Mouse (Mus musculus) embryonic facial prominence, embryonic 10.5 days (tissue): Measurements from ENCODE around the gene Ppm1b. TPM values are rescaled to one million over a fixed set of nuclear protein-coding genes. Genes with fewer than 3 reads are reported as not detected.
A peak's percentile ranks its signal among the peaks of the same experiment; 100 is the strongest.

ENCODE experiments used
- DNase-seq: peaks from one replicate; pipeline ENCODE4 v3.0.0-alpha.2; 2017; ENCODE audit warnings: low spot score
- H3K27ac ChIP-seq: fragments of 300-500 bp; sonication (generic); replicated peaks from 2 replicates; pipeline ENCODE4 v1.5.1; 2016; ENCODE audit warnings: mild to moderate bottlenecking
- H3K27me3 ChIP-seq: fragments of 300-500 bp; sonication (generic); replicated peaks from 2 replicates; pipeline ENCODE4 v1.6.1; 2016; ENCODE audit warnings: low read depth, mild to moderate bottlenecking; ENCODE audit not compliant: poor library complexity, severe bottlenecking
- H3K36me3 ChIP-seq: fragments of 300-500 bp; sonication (generic); replicated peaks from 2 replicates; pipeline ENCODE4 v1.6.1; 2016; ENCODE audit warnings: mild to moderate bottlenecking, moderate library complexity
- H3K4me1 ChIP-seq: fragments of 300-500 bp; sonication (generic); 2 replicates; pipeline ENCODE4 v1.6.1; 2016
- H3K4me3 ChIP-seq: fragments of 300-500 bp; sonication (generic); 2 replicates; pipeline ENCODE4 v1.5.1; 2016; ENCODE audit warnings: mild to moderate bottlenecking, moderate library complexity
- H3K9me3 ChIP-seq: fragments of 300-500 bp; sonication (generic); 2 replicates; pipeline ENCODE4 v1.6.1; 2016; ENCODE audit warnings: mild to moderate bottlenecking
- WGBS: fragments of 180-500 bp; shearing (Covaris S2); methylation state at CpG from one replicate; pipeline ENCODE4 v1.1.7; 2016; 5-methylcytosine and 5-hydroxymethylcytosine counted together
- polyA plus RNA-seq: library from polyadenylated mRNA; unstranded; fragments of >200 nt; fragmentation: Nextera tagmentation; extraction: Ambion mirVana; gene quantifications from 2 replicates; pipeline ENCODE4 v1.2.1, GENCODE M21; 2016

Gene Ppm1b
- polyA plus RNA-seq, 1 experiment from 2014 or later: 63.2 TPM

DNA sequence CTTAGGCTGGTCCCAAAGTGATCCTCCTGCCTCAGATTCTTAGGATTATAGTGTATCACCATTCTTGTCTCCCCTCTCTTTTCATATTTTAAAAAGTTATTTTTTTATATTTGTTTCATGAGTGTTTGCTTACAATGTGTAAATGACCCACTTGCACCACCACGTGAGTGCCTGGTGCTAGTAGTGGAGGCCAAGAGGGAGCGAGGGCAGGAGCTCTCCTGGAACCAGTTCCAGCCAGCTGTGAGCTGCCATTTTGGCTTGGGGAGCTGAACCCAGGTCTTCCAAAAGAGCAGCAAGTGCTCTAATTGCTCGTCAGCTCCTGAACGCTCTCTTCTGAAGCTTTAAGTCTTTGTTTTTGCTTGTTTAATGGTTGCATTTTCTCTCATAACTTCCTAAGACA is 3.6 kb downstream of the Ppm1b start:
- no peaks in the 10 kb centered on the region for H3K27me3 ChIP-seq
- H3K4me3 ChIP-seq: peak overlapping the region; percentile 98; the same call in 1 of the 2 replicates
- H3K27ac ChIP-seq: no peak overlapping the region
- DNase-seq: no peak
- 73% methylated on average over 4 of the region's 4 CpGs for WGBS
- peaks cover 31% of the 10 kb centered on the region for H3K4me1 ChIP-seq
- peaks cover 9% of the 10 kb centered on the region for H3K36me3 ChIP-seq
- no peaks in the 10 kb centered on the region for H3K9me3 ChIP-seq

DNA sequence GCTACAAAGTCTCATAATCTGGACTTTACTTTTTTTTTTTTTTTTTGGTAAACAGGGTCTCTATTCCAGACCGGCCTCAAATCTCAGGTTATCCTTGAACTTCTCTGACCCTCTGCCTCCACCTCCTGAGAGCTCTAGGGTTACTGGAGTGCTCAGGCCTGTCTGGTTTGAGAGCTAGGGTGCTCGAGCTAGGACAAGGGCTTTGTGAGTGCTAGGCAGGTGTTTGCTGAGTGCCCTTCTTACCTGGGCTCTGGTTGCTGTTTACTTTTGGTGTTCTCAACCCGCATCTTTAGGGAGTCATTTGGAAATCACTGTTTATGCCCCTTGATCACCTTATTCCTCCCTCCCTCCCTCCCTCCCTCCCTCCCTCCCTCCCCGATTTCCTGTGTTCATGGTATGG is 5.5 kb downstream of the Ppm1b start:
- WGBS: 88% methylated on average over 4 of the region's 4 CpGs
- Histone ChIP-seq H3K27ac (no peak overlapping the region), H3K9me3 (no peaks in the 10 kb centered on the region), H3K4me3 (no peak overlapping the region), H3K36me3 (peaks cover 24% of the 10 kb centered on the region), H3K27me3 (no peaks in the 10 kb centered on the region), H3K4me1 (peaks cover 18% of the 10 kb centered on the region)
- no peak for DNase-seq

GRCm38 (mm10) chr17:84963651-84964050 is 7.1 kb downstream of the Ppm1b start:
- no peak overlapping the region for H3K4me3 ChIP-seq
- H3K4me1 ChIP-seq: peaks cover 21% of the 10 kb centered on the region
- no peak overlapping the region for H3K27ac ChIP-seq
- DNase-seq: no peak
- 86% methylated on average over 6 of the region's 6 CpGs for WGBS
- peaks cover 24% of the 10 kb centered on the region for H3K36me3 ChIP-seq
- no peaks in the 10 kb centered on the region for H3K9me3 ChIP-seq
- no peaks in the 10 kb centered on the region for H3K27me3 ChIP-seq

- H3K27ac ChIP-seq: no peak overlapping the region
- H3K36me3 ChIP-seq: peaks cover 24% of the 10 kb centered on the region
- H3K4me3 ChIP-seq: no peak overlapping the region
- H3K9me3 ChIP-seq: no peaks in the 10 kb centered on the region
- peaks cover 5% of the 10 kb centered on the region; the same call in 1 of the 2 replicates for H3K4me1 ChIP-seq
- no peak for DNase-seq
- WGBS: 92% methylated on average over 1 of the region's 1 CpGs
- no peaks in the 10 kb centered on the region for H3K27me3 ChIP-seq
Observed at GRCm38 (mm10) chr17:84966231-84966630, 9.7 kb downstream of the Ppm1b start.

- peaks cover 5% of the 10 kb centered on the region; the same call in 1 of the 2 replicates for H3K4me1 ChIP-seq
- 82% methylated on average over 1 of the region's 1 CpGs for WGBS
- no peaks in the 10 kb centered on the region for H3K27me3 ChIP-seq
- H3K4me3 ChIP-seq: no peak overlapping the region
- H3K9me3 ChIP-seq: no peaks in the 10 kb centered on the region
- DNase-seq: no peak
- H3K27ac ChIP-seq: no peak overlapping the region
- H3K36me3 ChIP-seq: peaks cover 23% of the 10 kb centered on the region
Observed at GRCm38 (mm10) chr17:84967045-84967444, 10.5 kb downstream of the Ppm1b start.

DNA sequence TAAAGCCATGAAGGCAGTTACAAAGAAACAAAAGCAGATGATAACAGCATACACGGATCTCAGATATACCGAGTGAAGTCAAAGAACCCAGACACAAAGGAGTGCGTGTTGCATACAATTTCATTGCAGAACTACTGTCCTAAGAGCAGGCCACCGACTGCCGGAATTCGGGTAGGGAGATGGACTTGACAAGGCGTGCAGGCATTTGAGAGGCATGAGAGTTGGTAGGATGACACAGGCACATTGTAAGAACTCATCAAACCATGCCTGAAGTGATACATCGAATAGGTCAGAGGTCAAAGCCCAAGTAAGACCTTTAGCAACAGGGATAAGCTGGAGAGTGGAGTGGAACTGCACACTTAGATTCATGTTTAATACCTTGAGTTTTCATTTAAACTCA is 13.4 kb downstream of the Ppm1b start:
- no peak overlapping the region for H3K4me3 ChIP-seq
- 73% methylated on average over 8 of the region's 8 CpGs for WGBS
- peaks cover 5% of the 10 kb centered on the region; the same call in 1 of the 2 replicates for H3K4me1 ChIP-seq
- no peaks in the 10 kb centered on the region for H3K27me3 ChIP-seq
- no peak overlapping the region for H3K27ac ChIP-seq
- no peaks in the 10 kb centered on the region for H3K9me3 ChIP-seq
- no peak for DNase-seq
- peaks cover 21% of the 10 kb centered on the region for H3K36me3 ChIP-seq

DNA sequence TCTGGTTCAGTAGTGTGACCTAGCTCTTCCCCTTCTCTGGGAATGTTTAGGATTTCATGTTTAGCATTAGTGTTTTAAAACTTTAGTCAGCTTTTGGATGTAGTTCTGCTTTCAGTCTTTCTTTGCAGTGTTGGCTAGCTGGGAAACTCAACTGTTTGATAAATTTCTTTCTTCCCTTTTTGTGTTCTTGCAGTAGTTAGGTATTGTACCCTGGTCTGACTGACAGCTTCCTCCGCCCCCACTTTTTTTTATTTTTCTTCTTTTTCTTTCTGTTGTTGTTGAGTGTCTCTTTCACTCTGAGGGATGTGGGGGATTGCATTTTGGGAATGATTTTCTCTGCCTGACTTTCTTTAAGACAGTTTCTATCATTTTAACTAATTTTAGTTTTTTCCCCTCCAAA is 25.2 kb downstream of the Ppm1b start:
- WGBS: 83% methylated on average over 1 of the region's 1 CpGs
- peaks cover 10% of the 10 kb centered on the region for H3K4me1 ChIP-seq
- peaks cover 6% of the 10 kb centered on the region; the same call in 1 of the 2 replicates for H3K9me3 ChIP-seq
- H3K27me3 ChIP-seq: no peaks in the 10 kb centered on the region
- peaks cover 34% of the 10 kb centered on the region for H3K36me3 ChIP-seq
- no peak overlapping the region for H3K27ac ChIP-seq
- H3K4me3 ChIP-seq: no peak overlapping the region
- no peak for DNase-seq

DNA sequence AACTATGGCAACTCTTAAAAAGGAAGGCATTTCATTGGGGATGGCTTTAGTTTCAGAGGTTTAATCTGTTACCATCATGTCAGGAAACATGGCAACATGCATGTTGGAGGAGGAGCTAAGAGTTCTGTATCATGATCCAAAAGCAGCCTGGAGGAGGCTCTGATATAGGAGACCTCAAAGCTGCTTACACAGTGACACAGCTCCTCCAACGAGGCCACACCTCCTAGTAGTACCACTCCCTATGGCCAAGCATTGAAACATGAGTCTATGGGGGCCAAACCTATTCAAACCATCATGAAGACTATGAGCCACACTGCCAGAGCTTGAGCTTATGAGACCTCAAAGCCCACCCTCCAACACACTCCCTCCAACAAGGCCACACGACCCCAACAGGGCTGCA is 26.2 kb downstream of the Ppm1b start:
- WGBS: 80% methylated on average over 2 of the region's 2 CpGs

DNA sequence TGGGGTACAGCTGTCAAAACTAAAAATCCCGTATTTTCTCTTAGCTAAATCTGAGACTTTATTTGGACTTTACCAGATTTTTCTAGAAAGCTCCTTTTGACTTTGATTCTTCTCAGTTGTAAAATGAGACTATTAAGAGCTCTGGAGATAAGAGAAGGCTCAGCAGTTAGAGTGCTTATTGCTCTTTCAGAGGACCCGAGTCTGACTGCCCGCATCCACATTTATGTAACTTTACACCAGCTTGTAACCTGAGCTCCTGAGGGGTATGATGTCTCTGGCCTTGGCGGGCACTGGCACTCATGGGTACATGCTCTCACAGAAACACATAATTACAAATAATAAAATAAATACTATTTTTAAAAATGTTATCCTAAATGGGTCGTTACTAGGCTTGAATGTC is 29.8 kb downstream of the Ppm1b start:
- Histone ChIP-seq H3K4me3 (no peak overlapping the region), H3K27ac (no peak overlapping the region), H3K9me3 (no peaks in the 10 kb centered on the region), H3K27me3 (no peaks in the 10 kb centered on the region), H3K36me3 (peaks cover 15% of the 10 kb centered on the region), H3K4me1 (peaks cover 14% of the 10 kb centered on the region)
- 55% methylated on average over 5 of the region's 5 CpGs for WGBS
- peak; percentile 20 for DNase-seq

More for the DNA sequence above, 26.2 kb downstream of the Ppm1b start:
- DNase-seq: no peak
- Histone ChIP-seq H3K9me3 (no peaks in the 10 kb centered on the region), H3K36me3 (peaks cover 26% of the 10 kb centered on the region), H3K27ac (no peak overlapping the region), H3K4me3 (no peak overlapping the region), H3K27me3 (no peaks in the 10 kb centered on the region), H3K4me1 (peaks cover 14% of the 10 kb centered on the region)

DNA sequence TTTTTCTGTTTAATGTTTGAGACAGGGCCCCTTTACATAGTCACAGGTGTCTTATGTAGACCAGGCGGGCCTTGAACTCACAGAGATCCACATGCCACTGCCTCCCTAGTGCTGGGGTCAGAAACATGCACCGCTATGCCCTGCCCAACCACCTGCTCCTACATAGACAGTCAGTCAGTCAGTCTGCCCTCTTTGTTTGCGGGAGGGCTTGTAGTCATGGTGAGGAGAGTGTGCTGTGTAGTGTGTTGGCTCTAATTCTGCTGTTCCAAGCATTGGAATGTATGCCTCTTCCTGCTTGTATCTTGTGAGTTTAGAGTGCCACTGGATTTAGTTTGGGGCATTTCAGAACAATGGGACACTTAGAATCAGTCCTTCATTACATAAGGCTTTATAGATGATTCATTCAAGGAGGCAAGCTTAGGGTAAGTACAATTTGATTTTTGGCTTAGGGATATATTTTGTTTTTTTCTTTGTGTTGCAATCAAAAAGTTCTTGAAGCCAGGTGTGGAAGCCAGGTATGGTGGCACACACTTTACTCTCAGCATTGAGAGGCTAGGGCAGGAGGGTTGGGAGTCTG is 31.4 kb downstream of the Ppm1b start:
- no peak overlapping the region for H3K27ac ChIP-seq
- DNase-seq: no peak
- H3K4me3 ChIP-seq: no peak overlapping the region
- H3K27me3 ChIP-seq: no peaks in the 10 kb centered on the region
- peaks cover 14% of the 10 kb centered on the region for H3K4me1 ChIP-seq
- WGBS: 89% methylated on average over 3 of the region's 3 CpGs
- H3K36me3 ChIP-seq: peaks cover 13% of the 10 kb centered on the region
- no peaks in the 10 kb centered on the region for H3K9me3 ChIP-seq

DNA sequence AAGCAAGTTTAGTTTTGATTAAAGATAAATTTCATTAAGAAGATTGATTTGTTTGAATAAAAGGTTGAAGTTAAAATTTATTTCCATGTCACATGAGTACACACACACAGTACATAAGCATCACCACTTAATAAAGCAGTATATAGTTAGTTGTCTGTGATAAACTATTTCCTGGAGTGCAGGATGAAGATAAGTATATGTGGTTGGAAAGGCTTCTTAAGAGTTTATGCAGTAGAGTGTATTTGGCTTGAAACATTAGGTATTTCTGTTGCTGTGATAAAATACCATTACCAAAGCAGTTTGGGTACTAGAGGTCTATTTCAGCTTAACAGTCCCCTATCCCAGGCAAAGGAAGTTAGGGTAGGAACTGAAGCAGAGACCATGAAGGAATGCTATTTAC is 32.0 kb downstream of the Ppm1b start:
- Histone ChIP-seq H3K4me3 (no peak overlapping the region), H3K27ac (no peak overlapping the region), H3K36me3 (peaks cover 17% of the 10 kb centered on the region), H3K4me1 (peaks cover 14% of the 10 kb centered on the region), H3K27me3 (no peaks in the 10 kb centered on the region), H3K9me3 (no peaks in the 10 kb centered on the region)
- DNase-seq: no peak

- H3K4me1 ChIP-seq: no peaks in the 10 kb centered on the region
- DNase-seq: no peak
- no peak overlapping the region for H3K4me3 ChIP-seq
- no peaks in the 10 kb centered on the region for H3K9me3 ChIP-seq
- no peaks in the 10 kb centered on the region for H3K27me3 ChIP-seq
- peaks cover 59% of the 10 kb centered on the region for H3K36me3 ChIP-seq
- no peak overlapping the region for H3K27ac ChIP-seq
- 92% methylated on average over 6 of the region's 6 CpGs for WGBS
Observed at GRCm38 (mm10) chr17:84995844-84996243, 39.3 kb downstream of the Ppm1b start.

DNA sequence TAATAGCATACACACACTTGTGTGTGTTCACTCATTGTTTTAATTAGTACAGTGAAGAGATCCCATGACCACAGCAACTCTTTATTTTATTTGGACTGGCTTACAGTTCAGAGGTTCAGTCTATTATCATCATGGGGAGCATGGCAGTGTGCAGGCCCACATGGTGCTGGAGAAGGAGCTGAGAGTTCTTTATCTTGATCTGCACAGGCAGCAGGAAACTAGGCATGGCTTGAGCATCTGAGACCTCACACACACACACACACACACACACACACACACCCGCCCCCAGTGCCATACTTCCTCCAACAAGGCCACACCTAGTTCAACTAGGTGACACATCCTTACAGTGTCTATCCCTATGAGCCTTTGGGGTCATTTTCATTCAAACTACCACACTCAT is 41.1 kb downstream of the Ppm1b start:
- Histone ChIP-seq H3K9me3 (no peaks in the 10 kb centered on the region), H3K27me3 (no peaks in the 10 kb centered on the region), H3K4me1 (no peaks in the 10 kb centered on the region), H3K36me3 (peaks cover 64% of the 10 kb centered on the region), H3K4me3 (no peak overlapping the region), H3K27ac (no peak overlapping the region)
- no peak for DNase-seq
- WGBS: 86% methylated on average over 1 of the region's 1 CpGs
